Comparison of ENCODE assay signal across 9 mouse cellular contexts in the genomic region with DNA sequence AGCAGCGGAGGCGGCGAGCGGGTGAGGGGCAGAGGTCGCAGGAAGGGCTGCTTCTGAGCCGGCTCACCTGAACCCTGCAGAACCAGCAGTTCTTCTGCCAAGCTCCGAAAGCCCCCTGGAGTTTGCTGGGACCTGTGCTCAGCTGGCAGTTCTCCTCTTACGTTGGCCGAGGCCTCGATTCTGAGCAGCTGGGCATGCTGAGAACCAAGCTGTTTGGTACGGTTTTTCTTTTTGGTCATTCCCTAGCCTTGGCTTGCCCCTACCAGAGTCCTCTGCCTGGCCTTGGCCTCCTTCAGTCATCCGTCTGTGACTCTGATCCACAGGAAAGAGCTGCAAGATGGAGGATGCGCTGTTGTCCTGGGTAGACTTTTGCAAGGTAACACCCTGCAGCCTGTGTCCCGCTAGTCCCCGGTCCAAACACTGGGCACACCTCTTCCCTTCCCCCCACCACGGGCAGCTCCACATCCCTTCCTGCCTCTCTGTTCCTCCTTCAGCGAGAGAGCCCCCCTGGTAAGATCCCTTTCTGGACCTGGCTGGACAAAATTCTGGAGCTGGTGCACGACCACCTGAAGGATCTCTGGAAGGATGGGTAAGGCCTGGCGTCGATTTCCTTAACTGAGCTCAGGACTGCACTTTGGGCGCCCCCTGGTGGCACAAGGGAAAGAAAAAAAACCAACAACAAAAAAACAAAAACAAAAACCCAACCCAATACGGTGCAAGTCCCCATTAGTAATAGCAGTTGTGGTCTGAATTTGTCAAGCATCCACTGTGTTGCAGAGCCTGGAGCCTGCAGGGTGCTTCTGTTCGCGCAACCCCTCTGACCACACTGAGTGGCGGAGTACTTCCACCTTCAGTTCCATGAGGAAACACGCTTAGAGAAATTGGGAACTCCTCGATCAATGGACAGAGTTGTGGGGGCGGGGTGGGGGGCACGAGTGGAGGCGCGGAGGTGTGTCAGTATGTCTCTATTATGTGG. TPM values are rescaled to one million over a fixed set of nuclear protein-coding genes. Genes with fewer than 3 reads are reported as not detected.
DNase-seq lines count a peak whose midpoint lies in the region; TF ChIP-seq lines count a peak whose summit lies in the region.
"Had no signal": no experiment of that assay in that cellular context is flagged by ENCODE, and none has a peak within 500 bp of the region (broad histone marks: within the 10 kb centered on the region; RNA-seq: fewer than 3 reads in every experiment).

No protein-coding gene starts in this region.

- no peak for TF ChIP-seq POLR2A in cortical plate, adult 2 months (IDR thresholded peaks at IDR 0.05; ENCODE audit: extremely low read depth, insufficient read depth, low read length)

- DNase-seq in heart, adult 11 months = peak; percentile 91
- no peak for DNase-seq in heart, embryonic 10.5 days (ENCODE audit: low spot score)
- DNase-seq in adrenal gland, adult 2 months = peak; percentile 62
- DNase-seq in gastrocnemius, postnatal 36 days = peak; percentile 57 to 59
- peak; percentile 84 to 86 for DNase-seq in kidney, postnatal 4 days
- DNase-seq in lung, postnatal 14 days = peak; percentile 73
- peak; percentile 77 for DNase-seq in right cerebral cortex, postnatal 14 days

- H3K4me1 ChIP-seq in heart, embryonic 10.5 days = peaks cover 5% of the 10 kb centered on the region; the same call in 1 of the 2 replicates
- no peaks in the 10 kb centered on the region for H3K4me1 ChIP-seq in cortical plate, adult 2 months (ENCODE audit: control insufficient read depth, insufficient read depth, low read length)

- WGBS in heart, embryonic 10.5 days = 61% methylated on average over 31 of the region's 31 CpGs

- peaks cover 75% of the 10 kb centered on the region for H3K36me3 ChIP-seq in heart, embryonic 10.5 days

- no peaks in the 10 kb centered on the region for H3K9me3 ChIP-seq in heart, embryonic 10.5 days
- H3K9me3 ChIP-seq: megakaryocyte, embryonic 14.5 days had no signal

- H3K27me3 ChIP-seq in heart, embryonic 10.5 days (ENCODE audit: insufficient read depth, poor library complexity, severe bottlenecking) = no peaks in the 10 kb centered on the region
- H3K27me3 ChIP-seq: megakaryocyte, embryonic 14.5 days had no signal

- H3K4me3 ChIP-seq in heart, embryonic 10.5 days = no peak overlapping the region
- no peak overlapping the region for H3K4me3 ChIP-seq in cortical plate, adult 2 months (ENCODE audit: insufficient read depth, low read length)
- H3K4me3 ChIP-seq: megakaryocyte, embryonic 14.5 days had no signal

- no peak overlapping the region for H3K27ac ChIP-seq in heart, embryonic 10.5 days
- no peak overlapping the region for H3K27ac ChIP-seq in cortical plate, adult 2 months (ENCODE audit: insufficient read depth, low read length)

- peak; percentile 76 for TF ChIP-seq CTCF in cortical plate, adult 2 months (IDR thresholded peaks at IDR 0.05; ENCODE audit: extremely low read depth, insufficient read depth, low read length)

- intact Hi-C loops in gastrocnemius, postnatal 36 days (cut with DNase I) = loop anchor here (2.0 to 5.0 kb wide), 2 partner anchors 71 to 152 kb away; no protein-coding TSS in a partner anchor

RNA-seq across cellular contexts. Expression of gene Stat2, which starts 13.5 kb away (rescaled TPM):
- polyA plus RNA-seq in heart, embryonic 10.5 days (2016; fragmentation: Nextera tagmentation; extraction: Ambion mirVana) = 10.8 and 11.0 TPM in 2 replicates
- 10 to 100 TPM; 24.0 to 33.5 TPM for total RNA-seq in adrenal gland, adult 2 months (2021)
- 37.3 and 39.2 TPM in 2 replicates for polyA plus RNA-seq in adrenal gland, adult 2 months (2012; rRNA removed)
- polyA plus RNA-seq in cortical plate, adult 2 months (2012; rRNA removed) = 33.5 and 34.2 TPM in 2 replicates
- total RNA-seq in gastrocnemius, postnatal 36 days (2021) = 1 to 10 TPM; 3.2 to 3.9 TPM

RNA-seq across cellular contexts. Expression of gene Il23a, which starts 14.7 kb away (rescaled TPM):
- 0.25 and 0.48 TPM in 2 replicates for polyA plus RNA-seq in heart, embryonic 10.5 days (2016; fragmentation: Nextera tagmentation; extraction: Ambion mirVana)
- total RNA-seq in adrenal gland, adult 2 months (2021) = not detected
- not detected in 2 replicates for polyA plus RNA-seq in adrenal gland, adult 2 months (2012; rRNA removed)
- polyA plus RNA-seq in cortical plate, adult 2 months (2012; rRNA removed) = 0.54 and 0.55 TPM in 2 replicates
- total RNA-seq in gastrocnemius, postnatal 36 days (2021) = not detected

RNA-seq across cellular contexts. Expression of gene Apof, which starts 15.4 kb away (rescaled TPM):
- 0.11 and 3.9 TPM in 2 replicates for polyA plus RNA-seq in heart, embryonic 10.5 days (2016; fragmentation: Nextera tagmentation; extraction: Ambion mirVana)
- 10 to 100 TPM in 1 of 2 experiments, under 1 TPM in 1; 0.76 to 19.1 TPM for total RNA-seq in adrenal gland, adult 2 months (2021)
- polyA plus RNA-seq in adrenal gland, adult 2 months (2012; rRNA removed) = 11.0 and 25.2 TPM in 2 replicates
- 0.23 and 0.29 TPM in 2 replicates for polyA plus RNA-seq in cortical plate, adult 2 months (2012; rRNA removed)
- total RNA-seq in gastrocnemius, postnatal 36 days (2021) = not detected

RNA-seq across cellular contexts. Expression of gene Pan2, which starts 19.2 kb away (rescaled TPM):
- 29.9 and 31.4 TPM in 2 replicates for polyA plus RNA-seq in heart, embryonic 10.5 days (2016; fragmentation: Nextera tagmentation; extraction: Ambion mirVana)
- total RNA-seq in adrenal gland, adult 2 months (2021) = 10 to 100 TPM; 13.8 to 18.3 TPM
- 17.2 and 20.4 TPM in 2 replicates for polyA plus RNA-seq in adrenal gland, adult 2 months (2012; rRNA removed)
- polyA plus RNA-seq in cortical plate, adult 2 months (2012; rRNA removed) = 22.8 and 24.6 TPM in 2 replicates
- 1 to 10 TPM; 4.4 to 5.6 TPM for total RNA-seq in gastrocnemius, postnatal 36 days (2021)

RNA-seq across cellular contexts. Expression of gene Apon, which starts 30.0 kb away (rescaled TPM):
- polyA plus RNA-seq in heart, embryonic 10.5 days (2016; fragmentation: Nextera tagmentation; extraction: Ambion mirVana) = 0.18 and 0.23 TPM in 2 replicates
- total RNA-seq in adrenal gland, adult 2 months (2021) = 1 to 10 TPM in 1 of 2 experiments, not detected in 1; 1.5 TPM
- 0.10 and 0.40 TPM in 2 replicates for polyA plus RNA-seq in adrenal gland, adult 2 months (2012; rRNA removed)
- polyA plus RNA-seq in cortical plate, adult 2 months (2012; rRNA removed) = not detected in 2 replicates
- not detected for total RNA-seq in gastrocnemius, postnatal 36 days (2021)
